Mouse (Mus musculus): Measurements from ENCODE around the gene Tspan1. TPM values are rescaled to one million over a fixed set of nuclear protein-coding genes. Genes with fewer than 3 reads are reported as not detected.

Gene Tspan1
- polyA plus RNA-seq, 1 experiment from 2014 or later: 0.22 TPM

Other genes starting within 250 kb of the Tspan1 start
- gene Dmbx1, start 227.7 kb downstream of the Tspan1 start, polyA plus RNA-seq (2015; fragmentation: Nextera tagmentation; extraction: Ambion mirVana): 10.9 and 12.7 TPM in 2 replicates
- 26.3 and 26.7 TPM in 2 replicates for gene Faah, start 149.7 kb downstream of the Tspan1 start, polyA plus RNA-seq (2015; fragmentation: Nextera tagmentation; extraction: Ambion mirVana)
- gene Nsun4, start 113.7 kb downstream of the Tspan1 start, polyA plus RNA-seq (2015; fragmentation: Nextera tagmentation; extraction: Ambion mirVana): 12.3 and 13.5 TPM in 2 replicates
- 406 and 430 TPM in 2 replicates for gene Uqcrh, start 92.5 kb downstream of the Tspan1 start, polyA plus RNA-seq (2015; fragmentation: Nextera tagmentation; extraction: Ambion mirVana)
- gene Lrrc41, start 92.3 kb downstream of the Tspan1 start, polyA plus RNA-seq (2015; fragmentation: Nextera tagmentation; extraction: Ambion mirVana): 74.4 and 74.5 TPM in 2 replicates
- gene Rad54l, start 43.9 kb downstream of the Tspan1 start, polyA plus RNA-seq (2015; fragmentation: Nextera tagmentation; extraction: Ambion mirVana): 7.9 and 9.3 TPM in 2 replicates
- 70.5 and 72.4 TPM in 2 replicates for gene Pomgnt1, start 43.8 kb downstream of the Tspan1 start, polyA plus RNA-seq (2015; fragmentation: Nextera tagmentation; extraction: Ambion mirVana)
- 2.2 and 2.6 TPM in 2 replicates for gene Lurap1, start 16.3 kb downstream of the Tspan1 start, polyA plus RNA-seq (2015; fragmentation: Nextera tagmentation; extraction: Ambion mirVana)
- gene 1700042G07Rik, start 5.8 kb upstream of the Tspan1 start, polyA plus RNA-seq (2015; fragmentation: Nextera tagmentation; extraction: Ambion mirVana): not detected in 2 replicates
- not detected in 2 replicates for gene Gm49337, start 5.8 kb upstream of the Tspan1 start, polyA plus RNA-seq (2015; fragmentation: Nextera tagmentation; extraction: Ambion mirVana)
- gene Pik3r3, start 54.0 kb upstream of the Tspan1 start, polyA plus RNA-seq (2015; fragmentation: Nextera tagmentation; extraction: Ambion mirVana): 81.1 and 89.7 TPM in 2 replicates